Mouse (Mus musculus) CD4-positive, CD25-positive, alpha-beta regulatory T cell (primary cell): ENCODE data around the gene Pam. TPM values are rescaled to one million over a fixed set of nuclear protein-coding genes. Genes with fewer than 3 reads are reported as not detected.

Source experiments
- polyA plus RNA-seq: library from polyadenylated mRNA; unstranded; fragments of 100-300 nt; shearing (Covaris generic); gene quantifications from one replicate; pipeline ENCODE4 v1.2.1, GENCODE M21; 2017

The Pam gene
- polyA plus RNA-seq, result 9.0 TPM

GRCm38 (mm10) chr1:98095246-98095990, at the start of gene Pam:
Gene Pam (minus strand): TSS chr1:98095646.

GRCm38 (mm10) chr1:97769904-97770753, 325.3 kb downstream of the Pam start, which contains the start of the genes Gin1 and Ppip5k2:
Gene Gin1 (plus strand): TSS chr1:97770172.
Gene Ppip5k2 (minus strand): TSS chr1:97770411.

